Mouse (Mus musculus) MEL (cell line): Measurements from ENCODE around the gene Cuzd1.

ENCODE experiments used
- EP300 ChIP-seq, 2 experiments: IDR thresholded peaks; 2 replicates each; pipeline ENCODE4 v1.6.1; 2011; ENCODE audit warnings: improper control_type of control experiment in 2 of 2, low read length in 2 of 2, low read depth in 1 of 2, mild to moderate bottlenecking in 1 of 2
- MAZ ChIP-seq: IDR thresholded peaks from 2 replicates; pipeline ENCODE4 v1.6.1; 2012; ENCODE audit warnings: low read depth, mild to moderate bottlenecking, inconsistent platforms, low read length, improper control_type of control experiment
- POLR2A ChIP-seq, 2 experiments: IDR thresholded peaks; 2 replicates each; pipeline ENCODE4 v1.6.1; 2011 to 2012; ENCODE audit warnings: low read length in 2 of 2, mild to moderate bottlenecking in 2 of 2, control low read depth in 1 of 2, improper control_type of control experiment in 1 of 2, low read depth in 1 of 2, moderate library complexity in 1 of 2; ENCODE audit not compliant: control insufficient read depth in 1 of 2, insufficient read depth in 1 of 2, poor library complexity in 1 of 2
- POLR2AphosphoS5 ChIP-seq: IDR thresholded peaks from 2 replicates; pipeline ENCODE4 v1.6.1; 2012; ENCODE audit warnings: low read depth, borderline replicate concordance, mild to moderate bottlenecking, inconsistent platforms, low read length, moderate library complexity, mixed read lengths
- USF1 ChIP-seq: IDR thresholded peaks from 2 replicates; pipeline ENCODE4 v1.6.1; 2014; ENCODE audit warnings: low read depth, mild to moderate bottlenecking, inconsistent platforms, low read length, improper control_type of control experiment, moderate library complexity

- TF ChIP-seq POLR2AphosphoS5 (no peak), POLR2A (IDR thresholded peaks at IDR 0.05; ENCODE audit: control insufficient read depth in 1 of 2, insufficient read depth in 1 of 2, low read depth in 1 of 2, low read length in 2 of 2, poor library complexity in 1 of 2) (no peak), USF1 (no peak), MAZ (no peak), EP300 (IDR thresholded peaks at IDR 0.05; ENCODE audit: low read depth in 1 of 2, low read length in 2 of 2) (no peak)
These were observed 15.4 kb downstream of the Cuzd1 start for GRCm38 (mm10) chr7:131306733-131307132.
